Mouse (Mus musculus) hindbrain, postnatal 0 days (tissue): ENCODE measurements at regions not wholly inside any gene's neighbourhood (a gene's known extent, or its start where the extent isn't known, plus 50 kb on each side); places are given as distances from the start of the nearest gene placed in this dataset.

Source experiments
- ATAC-seq: fragments of 200-750 bp; cut with Nextera tagmentation; 2 replicates; pipeline ENCODE4 v1.8.0; 2017; ENCODE audit warnings: mild to moderate bottlenecking, moderate TSS enrichment, moderate library complexity
- DNase-seq: peaks from one replicate; pipeline ENCODE4 v3.0.0-alpha.2; 2015; ENCODE audit warnings: low spot score
- H3K27ac ChIP-seq: fragments of 300-500 bp; sonication (generic); 2 replicates; pipeline ENCODE4 v1.5.1; 2014; ENCODE audit warnings: mild to moderate bottlenecking
- H3K27me3 ChIP-seq: fragments of 300-500 bp; sonication (generic); 2 replicates; pipeline ENCODE4 v1.6.1; 2014; ENCODE audit warnings: low read length, mixed read lengths; ENCODE audit not compliant: insufficient read depth
- H3K36me3 ChIP-seq: fragments of 300-500 bp; sonication (generic); 2 replicates; pipeline ENCODE4 v1.6.1; 2014; ENCODE audit warnings: low read length, mixed read lengths; ENCODE audit not compliant: insufficient read depth
- H3K4me1 ChIP-seq: fragments of 300-500 bp; sonication (generic); 2 replicates; pipeline ENCODE4 v1.6.1; 2014; ENCODE audit warnings: antibody characterized with exemption, low read length, mixed read lengths; ENCODE audit not compliant: insufficient read depth
- H3K4me2 ChIP-seq: fragments of 300-500 bp; sonication (generic); 2 replicates; pipeline ENCODE4 v1.6.1; 2014; ENCODE audit warnings: low read depth, mild to moderate bottlenecking, low read length, moderate library complexity, mixed read lengths
- H3K4me3 ChIP-seq: fragments of 300-500 bp; sonication (generic); 2 replicates; pipeline ENCODE4 v1.5.1; 2014; ENCODE audit warnings: low read length
- H3K9ac ChIP-seq: fragments of 300-500 bp; sonication (generic); replicated peaks from 2 replicates; pipeline ENCODE4 v1.6.1; 2014; ENCODE audit warnings: mild to moderate bottlenecking, low read length, moderate library complexity, mixed read lengths
- H3K9me3 ChIP-seq: fragments of 300-500 bp; sonication (generic); 2 replicates; pipeline ENCODE4 v1.6.1; 2016; ENCODE audit warnings: low read length, mixed read lengths
- CTCF ChIP-seq: IDR thresholded peaks from 2 replicates; pipeline ENCODE4 v1.5.1; 2016; ENCODE audit warnings: antibody characterized with exemption, control low read depth, low read depth
- WGBS: fragments of 180-500 bp; shearing (Covaris S2); extraction: QIAGEN DNeasy Blood & Tissue Kit; methylation state at CpG from one replicate; pipeline ENCODE4 v1.1.7; 2014; 5-methylcytosine and 5-hydroxymethylcytosine counted together

DNA sequence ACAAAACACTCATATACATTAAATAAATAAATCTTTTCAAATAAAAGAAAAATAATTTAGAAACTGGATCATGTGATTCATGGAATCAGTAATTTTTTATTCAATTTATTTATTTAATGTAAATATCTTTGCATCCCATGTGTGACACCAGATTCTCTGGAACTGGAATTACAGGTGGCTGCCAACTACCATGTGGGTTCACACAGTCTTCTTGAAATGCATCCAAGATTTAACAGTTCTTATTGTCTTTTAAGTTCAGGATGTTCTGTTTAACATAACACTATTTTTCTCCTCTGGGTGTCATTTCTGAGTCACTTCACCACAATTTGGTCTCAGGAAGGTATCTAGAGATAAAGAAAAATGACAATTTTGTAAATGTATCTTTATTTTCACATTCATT, 1502.0 kb downstream of the Brinp3 start:
- H3K9ac ChIP-seq, result no peak overlapping the region
- no peak for TF ChIP-seq CTCF
- peak; percentile 4 for DNase-seq

DNA sequence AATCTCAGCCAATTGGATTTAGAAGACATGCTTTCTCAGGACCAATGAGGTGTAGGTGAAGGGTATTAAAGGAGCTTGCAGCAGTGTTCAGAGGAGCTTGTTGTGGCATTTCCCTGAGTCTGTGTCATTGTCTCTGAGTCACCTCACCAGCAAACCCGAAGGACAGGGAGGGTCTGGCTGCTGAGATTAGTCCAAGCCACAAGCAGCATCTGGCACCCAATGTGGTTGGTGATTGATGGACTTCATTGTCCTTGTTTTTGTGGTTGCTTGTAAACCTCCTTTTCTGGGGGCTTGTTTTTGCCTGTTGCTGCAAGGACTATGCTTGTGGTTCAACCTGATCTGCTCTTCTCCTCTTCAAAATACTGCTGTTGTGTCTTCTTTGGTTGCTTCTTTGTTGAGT, 1539.3 kb downstream of the Brinp3 start:
- H3K4me2 ChIP-seq, result no peak overlapping the region
- no peaks in the 10 kb centered on the region for H3K36me3 ChIP-seq
- no peak for ATAC-seq
- H3K4me3 ChIP-seq, result no peak overlapping the region
- H3K27me3 ChIP-seq, result no peaks in the 10 kb centered on the region
- H3K9me3 ChIP-seq, result no peaks in the 10 kb centered on the region
- TF ChIP-seq CTCF, result no peak
- WGBS, result 88% methylated on average over 1 of the region's 1 CpGs
- H3K4me1 ChIP-seq, result no peaks in the 10 kb centered on the region
- no peak for DNase-seq
- H3K27ac ChIP-seq, result no peak overlapping the region
- no peak overlapping the region for H3K9ac ChIP-seq

More for the DNA sequence above, 1502.0 kb downstream of the Brinp3 start:
- Histone ChIP-seq H3K9me3 (no peaks in the 10 kb centered on the region), H3K27me3 (no peaks in the 10 kb centered on the region), H3K4me2 (no peak overlapping the region), H3K36me3 (no peaks in the 10 kb centered on the region), H3K4me1 (no peaks in the 10 kb centered on the region), H3K4me3 (no peak overlapping the region), H3K27ac (no peak overlapping the region)
- no peak for ATAC-seq

GRCm38 (mm10) chr1:148051876-148052275, 1557.3 kb downstream of the Brinp3 start:
- TF ChIP-seq CTCF, result no peak
- Histone ChIP-seq H3K4me3 (no peak overlapping the region), H3K4me1 (no peaks in the 10 kb centered on the region), H3K27me3 (no peaks in the 10 kb centered on the region), H3K36me3 (no peaks in the 10 kb centered on the region), H3K9me3 (no peaks in the 10 kb centered on the region), H3K27ac (no peak overlapping the region), H3K4me2 (no peak overlapping the region), H3K9ac (no peak overlapping the region)
- no peak for DNase-seq
- ATAC-seq, result no peak
- 79% methylated on average over 1 of the region's 1 CpGs for WGBS
